Mouse (Mus musculus): ENCODE data around the gene Lipk.

DNA sequence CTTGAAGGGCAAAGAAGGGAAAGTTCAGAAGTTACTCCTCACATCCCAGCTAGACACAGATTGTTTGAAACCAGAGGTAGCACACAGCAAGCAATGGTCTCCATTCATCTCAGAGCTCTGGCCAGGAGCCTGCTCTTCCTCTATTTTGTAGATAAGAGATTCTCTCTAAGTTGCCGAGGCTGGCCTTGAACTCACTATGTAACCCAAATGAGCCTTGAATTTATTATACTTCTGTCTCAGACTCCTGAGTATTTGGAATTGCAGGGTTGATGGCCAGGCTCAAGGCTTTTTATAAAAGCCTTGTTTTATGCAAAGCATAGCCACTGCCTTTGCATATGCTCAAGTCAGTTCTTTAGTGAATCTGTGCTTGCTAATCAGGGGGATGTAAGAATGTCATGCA lies 31.6 kb downstream of the Lipk start:
- TF ChIP-seq POLR2A (IDR thresholded peaks at IDR 0.05; ENCODE audit: low read depth, low read length) = no peak
- TF ChIP-seq CTCF (IDR thresholded peaks at IDR 0.05; ENCODE audit: extremely low read depth, insufficient read length, insufficient replicate concordance, low read depth, low read length) = no peak

Measured in small intestine, adult 2 months (tissue).